Comparison of ENCODE assay signal across 1 mouse cellular context in the genomic region with DNA sequence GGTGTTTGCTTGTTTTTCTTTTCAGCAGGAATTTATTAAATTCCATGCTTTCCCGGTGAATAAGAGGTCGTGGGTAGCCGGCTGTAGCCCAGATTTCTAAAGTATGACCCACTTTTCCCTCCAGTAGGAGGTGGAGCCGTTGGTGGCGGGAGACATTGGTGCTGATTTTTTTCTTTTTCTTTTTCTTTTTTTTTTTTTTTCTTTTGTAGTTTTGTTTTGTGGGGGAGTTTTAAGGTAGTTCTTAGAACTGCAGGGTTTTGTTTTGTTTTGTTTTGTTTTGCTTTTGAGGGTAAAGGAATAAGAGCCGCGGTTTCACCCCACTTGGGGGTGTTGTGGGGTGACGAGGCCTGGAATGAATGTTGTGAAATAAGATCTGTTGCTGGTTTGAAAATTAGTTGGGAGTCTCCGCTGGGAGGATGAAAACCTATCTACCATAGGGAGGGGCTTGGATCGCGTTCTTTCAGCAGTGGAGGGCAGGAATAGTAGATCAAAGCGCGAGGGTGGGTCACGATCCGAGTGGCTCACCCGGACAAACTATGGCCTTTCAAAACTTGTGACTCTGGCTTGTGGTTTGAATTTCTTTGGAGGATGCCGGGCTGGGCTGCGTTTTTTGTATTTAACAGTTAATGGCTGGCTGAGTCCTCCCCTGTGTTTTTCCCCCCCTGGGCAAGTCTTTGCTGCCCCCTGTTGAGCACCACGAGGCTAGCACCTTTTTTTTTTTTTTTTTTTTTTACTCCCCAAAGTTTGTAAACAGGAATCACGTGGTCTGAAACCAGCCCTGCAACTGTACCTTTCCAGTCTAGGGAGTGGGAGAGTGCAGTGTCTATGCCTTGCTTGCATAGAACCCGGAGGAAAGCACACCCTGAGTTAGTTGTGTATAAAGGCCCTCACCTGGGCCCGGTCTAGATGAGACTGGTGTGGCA.
TF ChIP-seq lines count a peak whose summit lies in the region.

No protein-coding gene starts in this region.

TF ChIP-seq in myocyte, 11 proteins besides CTCF, POLR2A, EP300 and RAD21 (continued from another document):
- TF ChIP-seq CEBPB (IDR thresholded peaks at IDR 0.05; ENCODE audit: insufficient read depth, poor library complexity, severe bottlenecking): peak; percentile 56
- no peak for TF ChIP-seq TCF3 (IDR thresholded peaks at IDR 0.05; ENCODE audit: insufficient read length, low read depth)
- no peak for TF ChIP-seq E2F4 (IDR thresholded peaks at IDR 0.05; ENCODE audit: insufficient read depth)
